Mouse (Mus musculus) hindbrain, embryonic 14.5 days (tissue): ENCODE measurements at regions not wholly inside any gene's neighbourhood (a gene's known extent, or its start where the extent isn't known, plus 50 kb on each side); places are given as distances from the start of the nearest gene placed in this dataset.

Experiments
- ATAC-seq: fragments of 200-750 bp; cut with Nextera tagmentation; 2 replicates; pipeline ENCODE4 v1.8.0; 2017; ENCODE audit warnings: moderate number of reproducible peaks, mild to moderate bottlenecking, moderate TSS enrichment, moderate library complexity; ENCODE audit not compliant: low FRiP score
- DNase-seq: peaks from one replicate; pipeline ENCODE4 v3.0.0-alpha.2; 2015; ENCODE audit warnings: low spot score
- H3K27ac ChIP-seq: fragments of 300-500 bp; sonication (generic); 2 replicates; pipeline ENCODE4 v1.5.1; 2014; ENCODE audit warnings: mild to moderate bottlenecking, moderate library complexity
- H3K27me3 ChIP-seq: fragments of 300-500 bp; sonication (generic); 2 replicates; pipeline ENCODE4 v1.6.1; 2014; ENCODE audit warnings: mild to moderate bottlenecking, low read length, mixed read lengths; ENCODE audit not compliant: control insufficient read depth, insufficient read depth
- H3K36me3 ChIP-seq: fragments of 300-500 bp; sonication (generic); replicated peaks from 2 replicates; pipeline ENCODE4 v1.6.1; 2014; ENCODE audit not compliant: control insufficient read depth, insufficient read depth
- H3K4me1 ChIP-seq: fragments of 300-500 bp; sonication (generic); replicated peaks from 2 replicates; pipeline ENCODE4 v1.6.1; 2014; ENCODE audit warnings: antibody characterized with exemption, low read length, mixed read lengths; ENCODE audit not compliant: control insufficient read depth, insufficient read depth
- H3K4me2 ChIP-seq: fragments of 300-500 bp; sonication (generic); replicated peaks from 2 replicates; pipeline ENCODE4 v1.6.1; 2014; ENCODE audit warnings: mild to moderate bottlenecking, moderate library complexity
- H3K4me3 ChIP-seq: fragments of 300-500 bp; sonication (generic); replicated peaks from 2 replicates; pipeline ENCODE4 v1.5.1; 2014; ENCODE audit warnings: mild to moderate bottlenecking, low read length
- H3K9ac ChIP-seq: fragments of 300-500 bp; sonication (generic); 2 replicates; pipeline ENCODE4 v1.6.1; 2014
- H3K9me3 ChIP-seq: fragments of 300-500 bp; sonication (generic); 2 replicates; pipeline ENCODE4 v1.6.1; 2016; ENCODE audit warnings: low read length; ENCODE audit not compliant: control insufficient read depth
- WGBS: fragments of 180-500 bp; shearing (Covaris S2); extraction: QIAGEN DNeasy Blood & Tissue Kit; methylation state at CpG from one replicate; pipeline ENCODE4 v1.1.7; 2014; 5-methylcytosine and 5-hydroxymethylcytosine counted together

- no peak for DNase-seq
- Histone ChIP-seq H3K9ac (no peak overlapping the region), H3K27me3 (no peaks in the 10 kb centered on the region), H3K27ac (no peak overlapping the region), H3K9me3 (no peaks in the 10 kb centered on the region), H3K36me3 (no peaks in the 10 kb centered on the region), H3K4me1 (no peaks in the 10 kb centered on the region), H3K4me2 (no peak overlapping the region), H3K4me3 (no peak overlapping the region)
- 55% methylated on average over 2 of the region's 2 CpGs for WGBS
- no peak for ATAC-seq
Measured at GRCm38 (mm10) chr13:84771956-84772355, 417.3 kb upstream of the Ccnh start.

GRCm38 (mm10) chr13:84783017-84783937 lies 405.9 kb upstream of the Ccnh start:
- no peak overlapping the region for H3K4me3 ChIP-seq
- H3K36me3 ChIP-seq: no peaks in the 10 kb centered on the region
- peak overlapping the region; percentile 66 for H3K27ac ChIP-seq
- H3K4me1 ChIP-seq: peaks cover 15% of the 10 kb centered on the region; the same call in 1 of the 2 replicates
- H3K27me3 ChIP-seq: no peaks in the 10 kb centered on the region
- no peak overlapping the region for H3K9ac ChIP-seq
- ATAC-seq (peak; percentile 94), DNase-seq (peak; percentile 81)
- no peaks in the 10 kb centered on the region for H3K9me3 ChIP-seq
- 0 out of 2 replicates have a peak overlapping the region, but pooled peaks have one; percentile 20 for H3K4me2 ChIP-seq
- WGBS: 9% methylated on average over 4 of the region's 4 CpGs

- H3K4me2 ChIP-seq: no peak overlapping the region
- no peaks in the 10 kb centered on the region for H3K27me3 ChIP-seq
- no peak overlapping the region for H3K4me3 ChIP-seq
- peak overlapping the region; percentile 89 for H3K27ac ChIP-seq
- H3K36me3 ChIP-seq: no peaks in the 10 kb centered on the region
- WGBS: 37% methylated on average over 3 of the region's 3 CpGs
- peak overlapping the region; percentile 26; the same call in 1 of the 2 replicates for H3K9ac ChIP-seq
- peak; percentile 32; the same call in 1 of the 2 replicates for ATAC-seq
- peaks cover 13% of the 10 kb centered on the region for H3K4me1 ChIP-seq
- DNase-seq: peak; percentile 47
- H3K9me3 ChIP-seq: no peaks in the 10 kb centered on the region
Measured at GRCm38 (mm10) chr13:84804241-84804980, 384.8 kb upstream of the Ccnh start.

GRCm38 (mm10) chr13:84805190-84805589 lies 384.0 kb upstream of the Ccnh start:
- H3K4me2 ChIP-seq: peak overlapping the region; percentile 4; the same call in 1 of the 2 replicates
- no peaks in the 10 kb centered on the region for H3K27me3 ChIP-seq
- 0 out of 2 replicates have a peak overlapping the region, but pooled peaks have one; percentile 2 for H3K9ac ChIP-seq
- peak overlapping the region; percentile 78 for H3K27ac ChIP-seq
- H3K4me1 ChIP-seq: peaks cover 13% of the 10 kb centered on the region
- H3K4me3 ChIP-seq: no peak overlapping the region
- H3K36me3 ChIP-seq: no peaks in the 10 kb centered on the region
- DNase-seq (peak; percentile 68), ATAC-seq (peak; percentile 96)
- H3K9me3 ChIP-seq: no peaks in the 10 kb centered on the region
- WGBS: 31% methylated on average over 4 of the region's 4 CpGs

- DNase-seq: no peak
- WGBS: 95% methylated on average over 3 of the region's 3 CpGs
- Histone ChIP-seq H3K27ac (no peak overlapping the region), H3K9ac (no peak overlapping the region), H3K27me3 (no peaks in the 10 kb centered on the region), H3K4me1 (peaks cover 7% of the 10 kb centered on the region), H3K4me3 (no peak overlapping the region), H3K36me3 (no peaks in the 10 kb centered on the region), H3K4me2 (no peak overlapping the region), H3K9me3 (no peaks in the 10 kb centered on the region)
- no peak for ATAC-seq
Measured at GRCm38 (mm10) chr13:84809605-84810004, 379.6 kb upstream of the Ccnh start.
